Mouse (Mus musculus) left cerebral cortex, postnatal 36 days (tissue): ENCODE results near the gene Cenpb. TPM values are rescaled to one million over a fixed set of nuclear protein-coding genes. Genes with fewer than 3 reads are reported as not detected.
"Not testable (repeated sequence)": the region's sequence is repeated elsewhere in the genome, so short reads cannot be mapped to it uniquely, and the experiment has no call there.

Experiments used
- DNase-seq, 2 experiments: peaks; one replicate each; pipeline ENCODE4 v3.0.0; 2021 to 2022; ENCODE audit warnings: low spot score in 2 of 2, mixed read lengths in 1 of 2
- intact Hi-C: fragments of 180-260 bp; cut with DNase I; formaldehyde crosslinking; loops from one replicate; pipeline ENCODE4 v1.15.1; 2025
- total RNA-seq, 2 experiments: library from RNA; stranded (reverse); gene quantifications; 2 replicates each; pipeline ENCODE4 v1.2.3; 2021

Gene Cenpb
- 10 to 100 TPM; 75.1 to 88.0 TPM for total RNA-seq

DNA sequence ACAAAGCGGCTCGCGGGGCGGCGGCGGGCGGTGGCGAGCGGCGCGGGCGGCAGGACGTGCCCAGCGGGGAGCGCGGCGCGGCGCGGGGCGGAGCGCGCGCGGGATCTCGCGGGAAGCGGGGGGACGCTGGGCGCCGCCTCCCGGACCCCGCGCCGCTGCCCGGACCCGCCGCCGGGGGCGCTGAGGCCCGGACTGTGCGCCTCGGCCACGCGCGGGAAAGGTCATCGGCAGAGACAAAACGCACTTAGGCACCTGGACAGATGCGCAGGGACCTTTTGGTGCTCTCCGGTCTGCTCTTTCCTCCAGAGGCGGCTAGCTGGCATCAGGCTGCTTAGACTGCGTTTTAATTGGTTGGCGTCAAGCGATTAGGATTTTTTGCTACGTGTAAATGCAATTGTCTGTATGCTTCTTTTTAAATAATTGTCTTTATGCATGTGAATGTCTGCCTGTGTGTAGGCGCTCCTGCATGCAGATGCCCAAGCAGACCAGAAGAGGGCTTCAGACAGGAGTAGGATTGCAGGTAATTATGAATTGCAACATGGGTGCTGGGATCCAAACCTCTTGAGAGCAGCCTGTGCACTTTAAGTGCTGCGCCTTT lies at the start of gene Cenpb:
Cenpb (minus strand) TSS at position 78 of the 598 bp plus-strand sequence.
- intact Hi-C loops, result loop anchor here (2.0 to 5.0 kb wide), 2 partner anchors 31 to 82 kb away; partner anchors contain the start of gene Pank2
- peak; percentile 85 to 87 for DNase-seq

GRCm38 (mm10) chr2:131227243-131227642 lies 47.4 kb upstream of the Cenpb start:
- intact Hi-C loops, result no loop called here
- DNase-seq, result no peak

- intact Hi-C loops, DNase-seq: not testable (repeated sequence)
Measured at GRCm38 (mm10) chr2:131226669-131227068, 46.8 kb upstream of the Cenpb start.

DNA sequence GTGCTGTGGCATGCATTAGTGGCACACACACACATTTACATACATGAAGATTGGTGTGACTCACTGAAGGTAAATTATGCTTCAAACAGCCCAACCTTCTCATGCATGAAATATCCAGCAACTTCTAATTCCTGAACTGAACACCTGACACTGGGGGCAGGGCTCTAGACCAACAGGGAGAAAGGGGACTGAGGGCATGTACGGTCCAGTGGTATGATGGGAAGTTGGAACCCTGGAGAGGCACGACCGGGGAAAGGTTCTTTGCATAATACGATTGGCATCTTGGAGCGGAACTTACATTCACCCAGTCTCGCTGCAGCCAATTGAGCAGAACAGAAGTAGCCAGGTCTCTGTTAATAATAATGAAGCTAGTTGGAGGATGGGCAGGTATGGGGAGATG lies 45.3 kb upstream of the Cenpb start:
- intact Hi-C loops, result no loop called here
- no peak for DNase-seq

DNA sequence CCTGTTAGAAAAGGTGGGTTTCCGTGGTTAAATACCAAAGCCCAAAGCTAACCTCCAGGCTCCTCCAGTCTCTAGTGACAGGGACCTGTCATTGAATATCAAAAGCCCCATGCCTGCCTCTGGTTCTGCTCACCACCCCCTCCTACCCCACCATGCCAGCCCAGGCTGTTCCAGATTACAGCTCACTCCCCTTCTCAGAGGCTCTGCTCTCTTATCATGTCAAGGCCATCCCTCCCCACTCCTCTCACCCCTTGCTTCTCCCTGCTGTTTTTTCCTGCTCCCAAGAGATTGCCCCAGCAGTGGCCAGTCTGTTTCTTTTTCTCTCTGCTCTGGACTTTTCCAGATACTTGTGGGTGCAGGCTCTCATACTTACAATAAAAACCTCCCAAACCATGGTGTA lies 43.7 kb upstream of the Cenpb start:
- intact Hi-C loops, result no loop called here
- no peak for DNase-seq

DNA sequence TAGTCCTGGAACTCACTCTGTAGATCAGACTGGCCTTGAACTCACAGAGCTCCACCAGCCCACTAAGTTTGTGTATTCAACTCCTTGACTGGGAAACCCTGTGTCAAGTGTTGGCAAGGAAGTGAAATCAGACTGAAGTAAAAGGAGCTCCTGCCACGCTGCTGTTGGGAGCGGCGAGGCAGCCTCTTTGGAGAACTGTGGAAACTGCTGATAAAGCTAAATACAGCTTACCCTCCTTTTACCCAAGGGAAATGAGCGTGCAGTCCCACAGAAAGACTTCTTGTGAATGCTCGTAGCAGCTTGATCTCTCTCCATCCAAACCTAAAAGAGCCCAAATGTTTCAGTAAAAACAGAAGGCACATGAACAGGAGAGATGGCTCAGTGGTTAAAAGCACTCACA lies 42.7 kb upstream of the Cenpb start:
- no peak for DNase-seq
- intact Hi-C loops, result no loop called here

DNA sequence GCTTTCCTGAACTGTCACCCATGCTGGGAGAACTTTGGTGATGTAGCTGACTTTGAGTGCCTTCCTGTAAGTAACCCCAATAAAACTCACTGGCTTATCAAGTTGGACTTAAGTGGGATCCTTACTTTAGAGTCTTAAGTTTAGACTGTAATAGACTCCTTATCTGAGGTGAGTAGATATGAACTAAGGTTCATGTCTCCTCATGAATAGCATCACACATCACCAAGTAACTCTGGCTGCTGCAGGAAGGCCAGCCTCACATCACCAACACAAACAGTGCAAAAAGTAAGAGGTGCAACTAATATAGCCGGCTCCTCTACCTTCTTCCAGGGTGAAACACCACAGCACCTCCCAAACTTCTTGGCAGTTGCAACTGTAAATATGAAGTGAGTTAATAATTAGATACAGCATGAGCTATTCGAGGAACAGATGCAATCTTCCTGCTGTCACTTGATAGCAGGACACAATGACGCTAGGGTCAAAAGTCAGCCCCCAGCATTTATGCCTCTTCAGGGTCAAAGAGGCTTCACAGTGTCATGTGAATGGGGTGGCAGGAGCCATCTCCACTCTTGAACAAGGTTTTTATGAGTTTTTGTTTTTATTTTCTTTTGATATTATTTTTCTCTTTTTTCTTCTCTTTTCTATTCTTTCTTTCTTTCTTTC lies 42.1 kb upstream of the Cenpb start:
- DNase-seq, result no peak
- intact Hi-C loops, result no loop called here

- no peak for DNase-seq
- intact Hi-C loops, result no loop called here
Measured at GRCm38 (mm10) chr2:131220030-131220429, 40.2 kb upstream of the Cenpb start.

GRCm38 (mm10) chr2:131215941-131216858 lies 36.3 kb upstream of the Cenpb start:
- no peak for DNase-seq
- intact Hi-C loops, result no loop called here

DNA sequence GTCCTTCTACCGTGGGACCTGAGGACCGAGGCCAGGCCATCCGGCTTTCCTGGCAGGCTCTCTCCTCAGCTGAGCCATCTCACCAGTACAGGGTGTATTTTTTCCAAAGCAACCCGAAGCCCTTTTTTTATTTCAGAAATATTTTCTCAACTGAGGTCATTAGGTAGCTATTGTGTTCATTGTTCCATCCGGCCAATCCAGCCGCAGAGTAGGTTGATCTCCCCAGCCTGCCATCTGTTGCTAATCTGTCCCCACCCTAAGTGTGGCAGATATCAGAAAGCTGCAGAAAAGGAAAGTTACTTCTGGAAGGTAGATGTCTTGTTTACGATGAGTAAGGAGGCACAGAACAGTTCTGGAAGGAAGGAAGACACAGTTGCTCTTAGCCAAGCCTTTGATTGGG lies 33.9 kb upstream of the Cenpb start:
- intact Hi-C loops, result no loop called here
- DNase-seq, result no peak

DNA sequence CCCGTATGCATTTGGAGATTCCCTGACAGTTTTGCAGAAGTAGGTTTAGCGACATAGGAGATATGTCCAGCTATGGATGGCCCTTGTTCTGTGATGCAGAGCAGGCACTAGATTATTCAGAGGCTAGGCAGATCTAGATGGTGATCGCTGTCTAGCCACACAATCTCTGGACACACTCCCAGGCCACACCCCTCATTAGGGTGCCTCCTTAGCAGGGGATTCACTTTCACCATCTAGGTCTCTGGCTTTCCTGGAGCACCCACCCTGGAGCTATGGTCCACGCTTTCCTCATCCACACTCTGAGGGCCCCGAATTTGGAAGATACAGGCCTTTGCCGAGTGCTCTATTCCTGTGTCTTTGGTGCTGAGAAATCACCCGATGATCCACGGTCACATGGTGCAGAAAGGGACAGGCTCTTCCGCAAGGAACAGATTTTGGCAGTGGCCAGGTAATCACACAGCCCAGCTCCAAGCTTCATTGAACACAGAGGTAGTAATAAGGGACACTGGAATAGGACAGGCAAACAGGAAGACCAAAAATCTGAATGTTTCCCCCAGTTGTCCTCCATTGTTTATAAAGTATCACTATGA lies 31.3 kb upstream of the Cenpb start:
- intact Hi-C loops, result loop anchor here (2.0 kb wide), 2 partner anchors 30 to 118 kb away; partner anchors contain the start of gene Cenpb
- no peak for DNase-seq

GRCm38 (mm10) chr2:131209969-131210792 lies 30.3 kb upstream of the Cenpb start:
- peak; percentile 96 for DNase-seq
- intact Hi-C loops, result loop anchor here (1.0 to 2.0 kb wide), 3 partner anchors 29 to 117 kb away; partner anchors contain the start of genes Cenpb and Pank2

- no peak for DNase-seq
- intact Hi-C loops, result no loop called here
Measured at GRCm38 (mm10) chr2:131209125-131209795, 29.4 kb upstream of the Cenpb start.

- intact Hi-C loops, result no loop called here
- DNase-seq, result no peak
Measured at GRCm38 (mm10) chr2:131208356-131208755, 28.5 kb upstream of the Cenpb start.

DNA sequence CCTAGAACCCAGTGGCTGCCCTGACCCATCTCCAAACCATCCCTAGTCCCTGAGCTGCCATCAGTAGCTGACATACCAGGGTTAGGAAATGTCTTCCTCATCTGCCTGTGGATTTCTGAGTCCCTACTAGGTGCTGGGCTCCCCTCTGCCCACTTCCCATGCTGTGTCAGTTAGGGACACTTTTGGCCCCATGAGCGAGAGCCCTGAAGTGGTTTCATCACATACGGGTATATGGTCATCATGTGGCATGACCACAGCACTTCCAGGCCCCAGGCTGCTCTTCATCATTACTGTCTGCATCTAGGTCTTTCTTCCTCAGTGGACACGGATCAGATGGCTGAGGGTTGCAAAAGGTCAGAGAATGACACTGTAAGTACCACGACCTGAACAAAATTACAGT lies 26.9 kb upstream of the Cenpb start, which contains the start of gene Ap5s1:
Ap5s1 (plus strand) TSS at position 301 of the 400 bp plus-strand sequence.
- intact Hi-C loops, result no loop called here
- DNase-seq, result no peak

DNA sequence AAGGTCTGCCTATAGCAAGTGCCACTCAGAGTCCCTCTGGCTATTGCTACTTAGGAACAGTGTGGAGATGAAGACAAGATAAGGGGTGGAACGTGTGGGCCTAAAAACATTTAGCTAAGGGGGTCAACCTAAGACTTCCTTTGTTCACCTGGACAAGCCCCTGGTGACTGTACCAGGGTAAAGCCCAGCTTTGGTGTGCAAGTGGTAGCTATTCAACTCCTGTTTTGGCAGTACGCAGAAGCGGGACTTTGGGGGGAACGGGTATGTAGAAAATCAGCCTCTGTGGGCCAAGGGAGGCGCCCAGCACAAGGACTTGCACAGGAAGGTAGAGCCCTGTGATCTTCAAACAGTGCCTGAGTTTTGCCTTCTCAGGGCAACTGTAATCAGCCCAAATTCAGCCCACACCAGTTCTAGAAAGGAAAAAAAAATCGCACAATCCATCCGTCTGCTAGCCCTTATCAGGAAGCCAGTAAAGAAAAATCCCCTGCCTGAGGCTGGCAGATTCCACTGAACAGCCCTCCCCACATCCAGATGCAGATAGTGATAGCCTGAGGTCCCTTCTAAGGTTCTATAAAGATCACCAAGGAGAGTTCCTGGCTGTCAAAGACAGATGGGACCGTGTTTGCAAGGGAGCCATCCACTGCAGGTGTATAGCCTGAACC lies 25.8 kb upstream of the Cenpb start:
- DNase-seq, result no peak
- intact Hi-C loops, result no loop called here

DNA sequence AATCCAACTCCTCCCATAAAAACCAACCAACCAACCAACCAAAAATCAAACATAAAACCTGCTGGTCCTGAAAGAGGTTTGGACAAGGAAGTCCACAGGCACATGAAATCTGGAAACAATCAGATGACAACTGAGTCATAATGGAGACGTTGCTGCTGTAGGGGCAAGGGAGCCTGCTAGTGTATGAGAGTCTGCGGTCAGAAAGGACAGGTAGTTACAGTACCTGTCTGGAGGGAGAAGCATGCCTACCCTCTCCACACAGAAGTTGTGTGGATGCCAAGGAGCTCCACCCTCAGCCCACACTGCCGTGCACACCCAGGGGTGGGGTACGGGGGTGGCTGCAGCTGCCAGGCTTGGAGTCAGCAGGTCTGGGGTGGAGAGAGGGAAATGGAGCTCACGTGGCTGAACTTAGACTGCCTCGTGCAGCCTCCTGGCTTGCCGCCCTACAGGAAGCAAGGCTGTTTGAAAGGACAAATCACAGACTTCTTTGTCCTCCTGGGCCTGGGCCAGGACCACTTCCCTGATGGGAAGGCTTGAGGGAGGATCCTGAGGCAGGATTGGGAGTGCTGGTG lies 24.6 kb upstream of the Cenpb start:
- DNase-seq, result peak; percentile 82 to 87
- intact Hi-C loops, result no loop called here
